Mouse (Mus musculus): ENCODE results near the gene Rnf145. TPM values are rescaled to one million over a fixed set of nuclear protein-coding genes. Genes with fewer than 3 reads are reported as not detected.

The Rnf145 gene
- polyA plus RNA-seq, 1 experiment from 2014 or later, result 126 TPM

GRCm38 (mm10) chr11:44513026-44513422, 5.7 kb upstream of the Rnf145 start:
- no peak overlapping the region for H3K4me2 ChIP-seq
- H3K27me3 ChIP-seq, result no peaks in the 10 kb centered on the region
- WGBS, result 60% methylated on average over 2 of the region's 2 CpGs
- no peak for ATAC-seq (ENCODE audit: low read depth)
- H3K4me3 ChIP-seq, result no peak overlapping the region
- no peak overlapping the region for H3K9ac ChIP-seq
- no peaks in the 10 kb centered on the region for H3K9me3 ChIP-seq
- H3K4me1 ChIP-seq (replicated peaks), result peaks cover 8% of the 10 kb centered on the region
- no peak overlapping the region for H3K27ac ChIP-seq (replicated peaks)
- no peaks in the 10 kb centered on the region for H3K36me3 ChIP-seq

- Histone ChIP-seq H3K4me3 (no peak overlapping the region), H3K36me3 (no peaks in the 10 kb centered on the region), H3K4me1 (replicated peaks) (peaks cover 10% of the 10 kb centered on the region), H3K9me3 (no peaks in the 10 kb centered on the region), H3K27ac (replicated peaks) (no peak overlapping the region), H3K27me3 (no peaks in the 10 kb centered on the region), H3K9ac (no peak overlapping the region), H3K4me2 (no peak overlapping the region)
- no peak for ATAC-seq (ENCODE audit: low read depth)
- WGBS, result 75% methylated on average over 2 of the region's 2 CpGs
These were observed 4.1 kb upstream of the Rnf145 start for GRCm38 (mm10) chr11:44514666-44515065.

GRCm38 (mm10) chr11:44516362-44516761, 2.4 kb upstream of the Rnf145 start:
- WGBS, result 35% methylated on average over 1 of the region's 1 CpGs
- H3K9me3 ChIP-seq, result no peaks in the 10 kb centered on the region
- H3K4me3 ChIP-seq, result no peak overlapping the region
- no peak overlapping the region for H3K9ac ChIP-seq
- H3K4me2 ChIP-seq, result no peak overlapping the region
- no peaks in the 10 kb centered on the region for H3K27me3 ChIP-seq
- ATAC-seq (ENCODE audit: low read depth), result no peak
- no peaks in the 10 kb centered on the region for H3K36me3 ChIP-seq
- no peak overlapping the region for H3K27ac ChIP-seq (replicated peaks)
- H3K4me1 ChIP-seq (replicated peaks), result peaks cover 21% of the 10 kb centered on the region

GRCm38 (mm10) chr11:44517561-44518280, 1.0 kb upstream of the Rnf145 start:
- Histone ChIP-seq H3K9ac (peak overlapping the region; percentile 97), H3K27me3 (no peaks in the 10 kb centered on the region), H3K27ac (replicated peaks) (peak overlapping the region; percentile 98), H3K9me3 (no peaks in the 10 kb centered on the region), H3K36me3 (no peaks in the 10 kb centered on the region), H3K4me1 (replicated peaks) (peaks cover 33% of the 10 kb centered on the region), H3K4me3 (peak overlapping the region; percentile 98), H3K4me2 (peak overlapping the region; percentile 82)
- 42% methylated on average over 6 of the region's 6 CpGs for WGBS
- ATAC-seq (ENCODE audit: low read depth), result no peak

- WGBS, result under 1% methylated on average over 44 of the region's 61 CpGs
- H3K4me2 ChIP-seq, result peak overlapping the region; percentile 82
- peak; percentile 73 for ATAC-seq (ENCODE audit: low read depth)
- peak overlapping the region; percentile 98 for H3K27ac ChIP-seq (replicated peaks)
- peak overlapping the region; percentile 98 for H3K4me3 ChIP-seq
- no peaks in the 10 kb centered on the region for H3K9me3 ChIP-seq
- peaks cover 46% of the 10 kb centered on the region for H3K4me1 ChIP-seq (replicated peaks)
- H3K27me3 ChIP-seq, result no peaks in the 10 kb centered on the region
- peak overlapping the region; percentile 97 for H3K9ac ChIP-seq
- H3K36me3 ChIP-seq, result no peaks in the 10 kb centered on the region; the same call in 1 of the 2 replicates
These were observed 559 bp downstream of the Rnf145 start for GRCm38 (mm10) chr11:44519096-44519949.

GRCm38 (mm10) chr11:44519950-44520761, 1.4 kb downstream of the Rnf145 start:
- Histone ChIP-seq H3K4me3 (peak overlapping the region; percentile 98), H3K4me1 (replicated peaks) (peaks cover 46% of the 10 kb centered on the region), H3K9me3 (no peaks in the 10 kb centered on the region), H3K27ac (replicated peaks) (peak overlapping the region; percentile 98), H3K4me2 (peak overlapping the region; percentile 82), H3K9ac (peak overlapping the region; percentile 97), H3K27me3 (no peaks in the 10 kb centered on the region), H3K36me3 (peaks cover 6% of the 10 kb centered on the region)
- under 1% methylated on average over 28 of the region's 28 CpGs for WGBS
- peak; percentile 78 for ATAC-seq (ENCODE audit: low read depth)

GRCm38 (mm10) chr11:44522594-44522993, 3.8 kb downstream of the Rnf145 start:
- no peak overlapping the region for H3K27ac ChIP-seq (replicated peaks)
- peaks cover 43% of the 10 kb centered on the region for H3K4me1 ChIP-seq (replicated peaks)
- no peak for ATAC-seq (ENCODE audit: low read depth)
- no peak overlapping the region for H3K4me3 ChIP-seq
- no peak overlapping the region for H3K4me2 ChIP-seq
- H3K36me3 ChIP-seq, result peaks cover 25% of the 10 kb centered on the region
- H3K9ac ChIP-seq, result no peak overlapping the region
- no peaks in the 10 kb centered on the region for H3K9me3 ChIP-seq
- no peaks in the 10 kb centered on the region for H3K27me3 ChIP-seq
- 85% methylated on average over 5 of the region's 5 CpGs for WGBS

- 79% methylated on average over 4 of the region's 4 CpGs for WGBS
- H3K4me1 ChIP-seq (replicated peaks), result peaks cover 42% of the 10 kb centered on the region
- H3K27ac ChIP-seq (replicated peaks), result no peak overlapping the region
- no peaks in the 10 kb centered on the region for H3K9me3 ChIP-seq
- peaks cover 39% of the 10 kb centered on the region for H3K36me3 ChIP-seq
- no peaks in the 10 kb centered on the region for H3K27me3 ChIP-seq
- no peak for ATAC-seq (ENCODE audit: low read depth)
- no peak overlapping the region for H3K4me2 ChIP-seq
- no peak overlapping the region for H3K4me3 ChIP-seq
- no peak overlapping the region for H3K9ac ChIP-seq
These were observed 7.0 kb downstream of the Rnf145 start for GRCm38 (mm10) chr11:44525765-44526164.

GRCm38 (mm10) chr11:44526654-44527263, 8.0 kb downstream of the Rnf145 start:
- Histone ChIP-seq H3K4me3 (no peak overlapping the region), H3K9me3 (no peaks in the 10 kb centered on the region), H3K27me3 (no peaks in the 10 kb centered on the region), H3K4me2 (no peak overlapping the region), H3K9ac (no peak overlapping the region), H3K27ac (replicated peaks) (no peak overlapping the region), H3K4me1 (replicated peaks) (peaks cover 37% of the 10 kb centered on the region), H3K36me3 (peaks cover 48% of the 10 kb centered on the region)
- 95% methylated on average over 11 of the region's 11 CpGs for WGBS
- ATAC-seq (ENCODE audit: low read depth), result no peak

- Histone ChIP-seq H3K27ac (replicated peaks) (no peak overlapping the region), H3K27me3 (no peaks in the 10 kb centered on the region), H3K36me3 (peaks cover 62% of the 10 kb centered on the region), H3K4me1 (replicated peaks) (peaks cover 21% of the 10 kb centered on the region), H3K9me3 (no peaks in the 10 kb centered on the region), H3K9ac (no peak overlapping the region), H3K4me2 (no peak overlapping the region), H3K4me3 (no peak overlapping the region)
- no peak for ATAC-seq (ENCODE audit: low read depth)
- WGBS, result 96% methylated on average over 14 of the region's 14 CpGs
These were observed 9.9 kb downstream of the Rnf145 start for GRCm38 (mm10) chr11:44528560-44529199.

GRCm38 (mm10) chr11:44529200-44529599, 10.4 kb downstream of the Rnf145 start:
- no peak for ATAC-seq (ENCODE audit: low read depth)
- Histone ChIP-seq H3K9me3 (no peaks in the 10 kb centered on the region), H3K4me1 (replicated peaks) (peaks cover 17% of the 10 kb centered on the region), H3K36me3 (peaks cover 67% of the 10 kb centered on the region), H3K4me3 (no peak overlapping the region), H3K27me3 (no peaks in the 10 kb centered on the region), H3K27ac (replicated peaks) (no peak overlapping the region), H3K9ac (no peak overlapping the region), H3K4me2 (no peak overlapping the region)
- 94% methylated on average over 12 of the region's 12 CpGs for WGBS
